Mouse (Mus musculus) retina, postnatal 7 days (tissue): ENCODE data around the gene Prdx1.

Source experiments
- DNase-seq: peaks from one replicate; pipeline ENCODE4 v3.0.0-alpha.2; 2012; ENCODE audit warnings: low read depth, low spot score

Prdx1 gene

GRCm38 (mm10) chr4:116727401-116727800 is 42.1 kb downstream of the Prdx1 start:
- DNase-seq: no peak

- DNase-seq: no peak
Observed at GRCm38 (mm10) chr4:116729532-116729931, 44.2 kb downstream of the Prdx1 start.

GRCm38 (mm10) chr4:116731077-116731476 is 45.7 kb downstream of the Prdx1 start:
- no peak for DNase-seq

- no peak for DNase-seq
Observed at GRCm38 (mm10) chr4:116732355-116732754, 47.0 kb downstream of the Prdx1 start.

- DNase-seq: no peak
Observed at GRCm38 (mm10) chr4:116734996-116735395, 49.7 kb downstream of the Prdx1 start.

GRCm38 (mm10) chr4:116738972-116739751 is 53.8 kb downstream of the Prdx1 start:
- DNase-seq: no peak

- DNase-seq: no peak
Observed at GRCm38 (mm10) chr4:116749750-116750149, 64.4 kb downstream of the Prdx1 start.
